Mouse (Mus musculus): ENCODE measurements around the gene Tmem175. TPM values are rescaled to one million over a fixed set of nuclear protein-coding genes. Genes with fewer than 3 reads are reported as not detected.

The Tmem175 gene
- polyA plus RNA-seq, 1 experiment from 2014 or later = 7.3 TPM

DNA sequence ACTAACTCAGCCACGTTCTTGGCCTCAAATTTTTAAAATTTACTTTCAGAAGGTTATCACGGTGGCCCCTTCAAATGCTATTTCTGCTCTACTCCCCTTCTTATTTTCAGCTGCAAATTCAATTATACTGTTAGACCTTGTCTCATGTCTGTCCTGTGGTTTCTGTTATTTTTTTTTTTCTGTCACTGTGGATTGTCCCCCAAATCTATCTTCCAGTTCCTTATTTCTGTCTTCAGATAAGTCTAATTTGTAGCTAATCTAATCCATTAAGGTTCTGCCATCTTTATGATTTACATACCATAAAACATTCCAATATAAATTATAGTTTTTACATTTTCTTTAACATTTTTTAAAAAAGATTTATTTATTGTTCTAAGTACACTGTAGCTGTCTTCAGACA is 37.8 kb downstream of the Tmem175 start:
- no peak overlapping the region for H3K9ac ChIP-seq (replicated peaks)
- WGBS (ENCODE audit: insufficient replicate concordance) = 60% methylated on average over 2 of the region's 2 CpGs

GRCm38 (mm10) chr5:108668387-108668932 is 38.9 kb downstream of the Tmem175 start:
- Histone ChIP-seq H3K4me3 (ENCODE audit: low read depth, low read length) (peak overlapping the region; percentile 56), H3K27me3 (ENCODE audit: insufficient read depth, low read length) (no peaks in the 10 kb centered on the region), H3K9me3 (ENCODE audit: low read length) (no peaks in the 10 kb centered on the region), H3K27ac (ENCODE audit: low read depth) (peak overlapping the region; percentile 94), H3K9ac (replicated peaks) (peak overlapping the region; percentile 81), H3K36me3 (replicated peaks; ENCODE audit: insufficient read depth, low read length) (peaks cover 22% of the 10 kb centered on the region), H3K4me1 (ENCODE audit: insufficient read depth) (peaks cover 14% of the 10 kb centered on the region), H3K4me2 (ENCODE audit: low read depth, low read length) (peak overlapping the region; percentile 92)
- no peak for TF ChIP-seq CTCF (IDR thresholded peaks at IDR 0.05; ENCODE audit: low read depth)
- TF ChIP-seq EP300 (IDR thresholded peaks at IDR 0.05; ENCODE audit: low read depth) = no peak
- ATAC-seq (peak; percentile 3; the same call in 1 of the 2 replicates), DNase-seq (no peak)
- WGBS (ENCODE audit: insufficient replicate concordance) = 10% methylated on average over 3 of the region's 3 CpGs

More for the DNA sequence above, 37.8 kb downstream of the Tmem175 start:
- H3K4me1 ChIP-seq (ENCODE audit: insufficient read depth) = peaks cover 9% of the 10 kb centered on the region
- no peaks in the 10 kb centered on the region for H3K27me3 ChIP-seq (ENCODE audit: insufficient read depth, low read length)
- H3K36me3 ChIP-seq (replicated peaks; ENCODE audit: insufficient read depth, low read length) = peaks cover 11% of the 10 kb centered on the region
- DNase-seq (no peak), ATAC-seq (no peak)
- no peak for TF ChIP-seq EP300 (IDR thresholded peaks at IDR 0.05; ENCODE audit: low read depth)
- no peak overlapping the region for H3K27ac ChIP-seq (ENCODE audit: low read depth)
- H3K9me3 ChIP-seq (ENCODE audit: low read length) = no peaks in the 10 kb centered on the region
- no peak overlapping the region for H3K4me3 ChIP-seq (ENCODE audit: low read depth, low read length)
- no peak overlapping the region for H3K4me2 ChIP-seq (ENCODE audit: low read depth, low read length)

DNA sequence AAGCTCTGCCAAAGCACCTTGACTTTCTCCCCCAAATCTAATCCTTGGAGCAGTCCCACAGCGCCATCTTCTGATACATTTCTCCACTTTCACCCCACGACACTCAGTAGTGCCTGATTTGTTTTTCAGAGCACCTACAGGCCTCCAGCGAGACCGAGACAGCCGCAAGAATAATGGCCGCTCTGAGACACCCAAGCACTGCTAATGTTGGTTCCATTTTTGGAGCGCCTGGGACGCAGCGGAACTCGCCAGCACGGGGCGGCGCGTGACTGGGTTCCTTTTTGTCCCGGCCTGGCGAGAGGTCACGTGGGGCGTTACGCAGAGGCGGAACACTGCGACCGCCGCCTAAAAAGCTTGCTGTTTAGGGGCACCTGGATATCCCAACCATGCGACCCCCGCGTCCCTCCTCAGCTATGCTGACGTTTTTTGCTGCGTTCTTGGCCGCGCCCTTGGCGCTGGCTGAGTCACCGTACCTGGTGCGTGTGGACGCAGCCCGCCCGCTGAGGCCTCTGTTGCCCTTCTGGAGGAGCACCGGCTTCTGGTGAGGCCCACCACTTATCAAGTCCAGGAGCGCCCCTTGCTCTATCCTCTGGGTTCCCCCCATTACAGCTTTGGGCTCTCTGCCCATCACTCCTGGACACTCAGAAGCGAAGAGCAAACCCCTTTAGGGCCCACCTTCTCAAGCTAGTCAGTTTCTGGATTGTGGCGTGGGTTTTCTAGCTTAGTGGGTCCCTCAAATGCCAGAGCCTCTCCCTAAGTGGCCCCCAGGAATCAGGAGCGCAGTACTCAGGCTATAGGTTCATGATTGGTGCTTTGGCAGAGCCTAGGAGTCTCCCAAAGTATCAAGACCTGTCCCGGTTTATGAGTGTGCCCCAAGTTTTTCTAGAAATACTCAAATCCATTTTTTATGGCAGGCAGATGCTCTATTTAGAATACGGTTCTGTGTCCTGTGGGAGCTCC is 39.7 kb downstream of the Tmem175 start, which contains the start of gene Dgkq:
Gene Dgkq, minus strand, starts transcription at position 696 of the 960 bp plus-strand sequence.
- Histone ChIP-seq H3K27ac (ENCODE audit: low read depth) (peak within 1 kb of the TSS; percentile 94), H3K36me3 (replicated peaks; ENCODE audit: insufficient read depth, low read length) (peaks cover 25% of the 10 kb centered on the region), H3K4me2 (ENCODE audit: low read depth, low read length) (peak within 1 kb of the TSS; percentile 92), H3K9me3 (ENCODE audit: low read length) (no peaks in the 10 kb centered on the region), H3K9ac (replicated peaks) (peak within 1 kb of the TSS; percentile 81), H3K4me3 (ENCODE audit: low read depth, low read length) (peak within 1 kb of the TSS; percentile 56), H3K4me1 (ENCODE audit: insufficient read depth) (peaks cover 17% of the 10 kb centered on the region), H3K27me3 (ENCODE audit: insufficient read depth, low read length) (no peaks in the 10 kb centered on the region)
- peak; percentile 88 for DNase-seq
- ATAC-seq = peak; percentile 80
- WGBS (ENCODE audit: insufficient replicate concordance) = 5% methylated on average over 41 of the region's 43 CpGs
- TF ChIP-seq CTCF (IDR thresholded peaks at IDR 0.05; ENCODE audit: low read depth) (peak; percentile 85), EP300 (IDR thresholded peaks at IDR 0.05; ENCODE audit: low read depth) (no peak; the same call in 1 of the 2 replicates)

DNA sequence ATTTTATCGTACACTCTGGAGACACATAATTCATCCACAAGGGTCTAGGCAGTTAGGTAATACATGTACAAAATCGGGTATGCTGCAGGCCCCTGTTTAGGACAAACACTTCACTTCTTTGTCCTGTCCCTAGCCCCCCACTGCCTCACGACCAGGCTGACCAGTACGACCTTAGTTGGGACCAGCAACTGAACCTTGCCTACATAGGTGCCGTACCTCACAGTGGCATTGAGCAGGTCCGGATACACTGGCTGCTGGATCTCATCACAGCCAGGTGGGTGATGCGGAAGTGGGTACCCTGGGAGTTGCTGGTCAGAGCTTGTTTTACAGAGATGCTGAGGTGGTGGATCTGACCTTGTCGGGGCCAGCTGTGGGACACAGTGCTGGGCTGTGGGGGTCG is 40.4 kb downstream of the Tmem175 start:
- H3K9me3 ChIP-seq (ENCODE audit: low read length) = no peaks in the 10 kb centered on the region
- no peak for DNase-seq
- WGBS (ENCODE audit: insufficient replicate concordance) = 61% methylated on average over 9 of the region's 9 CpGs
- peaks cover 17% of the 10 kb centered on the region for H3K4me1 ChIP-seq (ENCODE audit: insufficient read depth)
- H3K9ac ChIP-seq (replicated peaks) = peak overlapping the region; percentile 81
- H3K27ac ChIP-seq (ENCODE audit: low read depth) = peak overlapping the region; percentile 94
- no peak for TF ChIP-seq EP300 (IDR thresholded peaks at IDR 0.05; ENCODE audit: low read depth)
- TF ChIP-seq CTCF (IDR thresholded peaks at IDR 0.05; ENCODE audit: low read depth) = no peak
- H3K4me2 ChIP-seq (ENCODE audit: low read depth, low read length) = peak overlapping the region; percentile 92
- ATAC-seq = no peak
- no peaks in the 10 kb centered on the region for H3K27me3 ChIP-seq (ENCODE audit: insufficient read depth, low read length)
- peaks cover 25% of the 10 kb centered on the region for H3K36me3 ChIP-seq (replicated peaks; ENCODE audit: insufficient read depth, low read length)
- peak overlapping the region; percentile 56 for H3K4me3 ChIP-seq (ENCODE audit: low read depth, low read length)

DNA sequence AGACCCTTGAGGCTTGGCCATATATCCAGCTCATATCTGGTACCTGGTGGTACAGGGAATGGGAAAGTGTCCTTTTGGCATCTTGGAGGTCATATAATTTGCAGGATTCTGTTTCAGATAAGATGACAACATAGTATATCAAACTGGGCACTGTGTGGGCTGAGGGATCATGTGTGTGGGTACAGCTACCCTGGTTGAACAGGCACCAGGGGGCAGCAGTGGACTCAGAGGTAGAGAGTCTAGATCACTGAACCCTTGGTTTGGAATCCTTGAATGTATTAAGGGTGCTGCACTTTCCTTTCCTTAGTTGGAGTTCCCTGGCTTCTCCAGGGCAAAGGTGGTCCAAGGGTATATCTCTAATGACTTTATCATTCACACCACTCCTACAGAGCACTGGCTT is 41.2 kb downstream of the Tmem175 start:
- peak overlapping the region; percentile 55; the same call in 1 of the 2 replicates for H3K27ac ChIP-seq (ENCODE audit: low read depth)
- ATAC-seq = no peak

GRCm38 (mm10) chr5:108671757-108672156 is 42.2 kb downstream of the Tmem175 start:
- H3K4me1 ChIP-seq (ENCODE audit: insufficient read depth) = peaks cover 31% of the 10 kb centered on the region
- ATAC-seq (no peak), DNase-seq (no peak)
- WGBS (ENCODE audit: insufficient replicate concordance) = 90% methylated on average over 12 of the region's 12 CpGs
- H3K27ac ChIP-seq (ENCODE audit: low read depth) = peak overlapping the region; percentile 39; the same call in 1 of the 2 replicates
- peaks cover 25% of the 10 kb centered on the region for H3K36me3 ChIP-seq (replicated peaks; ENCODE audit: insufficient read depth, low read length)
- H3K9me3 ChIP-seq (ENCODE audit: low read length) = no peaks in the 10 kb centered on the region
- H3K4me2 ChIP-seq (ENCODE audit: low read depth, low read length) = no peak overlapping the region
- no peak overlapping the region for H3K9ac ChIP-seq (replicated peaks)
- no peaks in the 10 kb centered on the region for H3K27me3 ChIP-seq (ENCODE audit: insufficient read depth, low read length)
- no peak overlapping the region for H3K4me3 ChIP-seq (ENCODE audit: low read depth, low read length)
- TF ChIP-seq EP300 (IDR thresholded peaks at IDR 0.05; ENCODE audit: low read depth) = no peak
- TF ChIP-seq CTCF (IDR thresholded peaks at IDR 0.05; ENCODE audit: low read depth) = peak; percentile 37

More for the DNA sequence above, 41.2 kb downstream of the Tmem175 start:
- H3K4me1 ChIP-seq (ENCODE audit: insufficient read depth) = peaks cover 22% of the 10 kb centered on the region
- no peak overlapping the region for H3K9ac ChIP-seq (replicated peaks)
- H3K36me3 ChIP-seq (replicated peaks; ENCODE audit: insufficient read depth, low read length) = peaks cover 25% of the 10 kb centered on the region
- no peak overlapping the region for H3K4me2 ChIP-seq (ENCODE audit: low read depth, low read length)
- H3K27me3 ChIP-seq (ENCODE audit: insufficient read depth, low read length) = no peaks in the 10 kb centered on the region
- H3K9me3 ChIP-seq (ENCODE audit: low read length) = no peaks in the 10 kb centered on the region
- peak; percentile 82 for DNase-seq
- TF ChIP-seq CTCF (IDR thresholded peaks at IDR 0.05; ENCODE audit: low read depth) (peak; percentile 81), EP300 (IDR thresholded peaks at IDR 0.05; ENCODE audit: low read depth) (no peak)
- H3K4me3 ChIP-seq (ENCODE audit: low read depth, low read length) = no peak overlapping the region
